Mouse (Mus musculus) hindlimb bud, embryonic 11.5 days (tissue): Measurements from ENCODE around the gene Gm13090.

Experiments
- DNase-seq: peaks from one replicate; pipeline ENCODE4 v3.0.0-alpha.2; 2012; ENCODE audit warnings: low read depth, low spot score; ENCODE audit errors: extremely low spot score

Gene Gm13090

DNA sequence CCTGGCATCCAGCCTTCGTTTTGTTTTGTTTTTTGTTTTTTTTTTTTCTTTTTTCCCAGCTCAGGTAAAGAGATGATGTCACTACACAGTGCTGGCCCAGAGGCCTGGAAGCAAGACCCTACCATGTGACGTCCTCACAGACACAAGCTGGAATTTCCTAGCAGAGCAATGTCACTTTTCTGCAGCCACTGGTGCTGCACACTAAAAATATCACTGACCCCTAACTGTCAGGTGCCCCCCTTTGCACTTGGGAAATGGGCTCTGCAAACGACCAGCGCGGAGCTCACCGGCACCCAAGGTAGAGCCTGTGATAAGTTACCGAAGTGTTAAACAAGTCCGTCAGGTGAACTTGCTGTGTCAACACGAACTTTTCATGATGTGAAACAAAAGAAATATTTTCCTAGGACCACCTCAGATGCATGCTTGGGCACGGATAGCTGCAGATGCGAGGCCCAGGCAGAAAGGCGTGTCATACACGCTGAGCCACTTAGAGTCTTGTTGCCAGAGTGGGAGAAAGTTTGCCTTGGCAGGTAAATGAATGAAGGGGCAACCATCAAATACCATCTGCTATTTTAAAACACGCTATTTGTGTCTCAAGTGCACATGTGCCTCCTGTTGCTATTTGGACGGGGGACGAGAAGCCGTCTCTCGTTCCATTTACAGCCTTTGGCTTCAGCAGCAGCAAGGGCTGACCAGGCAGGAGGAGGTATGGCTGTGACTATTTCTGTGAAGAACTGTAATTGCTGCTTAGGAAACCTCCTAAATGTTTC, 7.1 kb downstream of the Gm13090 start:
- DNase-seq, result no peak

DNA sequence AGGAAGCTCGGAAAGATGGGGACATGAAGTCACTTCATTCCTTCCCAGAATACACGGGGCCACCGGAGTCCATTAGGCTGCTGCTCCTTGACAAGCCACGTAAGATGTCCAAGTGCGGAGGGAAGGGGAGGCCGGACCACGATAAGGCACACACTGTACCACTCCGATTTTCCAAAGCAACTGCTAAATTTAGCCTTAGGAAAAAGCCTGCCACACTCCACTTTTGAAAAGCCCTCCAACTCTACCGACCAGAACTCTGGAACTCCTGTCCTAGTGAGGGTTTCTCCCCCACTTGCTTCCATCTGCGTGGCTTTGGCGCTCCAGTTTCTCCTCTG, 7.7 kb downstream of the Gm13090 start:
- DNase-seq, result no peak

DNA sequence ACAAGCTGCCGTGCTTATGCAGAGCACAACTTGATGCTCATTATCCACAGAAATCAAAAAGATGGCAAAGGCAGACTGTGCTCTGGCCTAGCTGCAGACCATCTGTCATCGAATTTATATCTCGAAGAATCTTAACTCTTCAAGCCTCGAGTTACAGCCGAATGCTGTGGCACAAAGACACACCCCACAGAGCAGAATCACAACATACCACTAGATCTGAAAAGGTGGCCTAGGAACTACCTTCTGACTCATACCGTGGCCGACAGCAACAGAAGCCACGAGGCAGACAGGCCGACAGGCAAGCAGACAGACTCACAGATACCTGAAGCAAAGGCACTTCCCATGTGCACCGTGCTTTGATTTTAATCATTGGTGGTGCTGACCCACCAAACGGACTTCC, 14.3 kb downstream of the Gm13090 start:
- DNase-seq, result no peak

DNA sequence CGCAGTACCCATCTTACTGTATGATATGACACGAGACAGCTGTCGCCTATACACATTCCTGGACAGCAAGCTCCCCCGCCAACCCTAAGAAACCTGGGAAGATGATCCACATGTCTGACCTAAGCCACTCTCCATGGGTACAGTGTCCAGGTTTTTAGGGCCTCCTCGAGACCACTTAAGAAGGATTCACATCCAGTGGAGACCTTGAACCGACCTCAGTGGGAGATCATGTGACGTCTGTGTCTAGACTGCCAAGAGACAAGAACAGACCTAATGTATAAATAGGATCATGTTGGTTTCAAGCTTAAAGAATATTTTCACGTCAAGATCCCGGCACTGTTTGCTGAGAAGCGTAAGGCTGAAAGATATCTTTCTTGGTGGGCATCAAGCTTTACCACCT, 14.8 kb downstream of the Gm13090 start:
- no peak for DNase-seq

DNA sequence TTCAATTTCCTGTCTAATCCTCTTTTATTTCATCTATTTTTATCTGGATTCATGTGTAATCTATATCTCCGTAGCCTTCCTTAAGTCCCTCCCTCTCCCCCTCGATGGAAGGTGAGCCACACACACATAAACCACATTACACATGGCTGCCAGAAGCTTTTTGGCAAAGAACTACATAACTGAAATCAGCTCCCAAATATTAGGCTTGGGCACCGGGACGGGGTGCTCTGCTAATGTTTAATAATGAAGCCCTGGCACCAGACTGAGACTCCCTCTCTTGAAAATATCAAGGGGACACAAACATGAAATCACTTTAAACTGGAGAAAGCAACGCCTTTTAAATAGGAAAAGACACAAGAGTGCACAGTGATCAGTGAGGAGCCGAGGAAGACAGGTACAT, 16.5 kb downstream of the Gm13090 start:
- DNase-seq, result no peak

DNA sequence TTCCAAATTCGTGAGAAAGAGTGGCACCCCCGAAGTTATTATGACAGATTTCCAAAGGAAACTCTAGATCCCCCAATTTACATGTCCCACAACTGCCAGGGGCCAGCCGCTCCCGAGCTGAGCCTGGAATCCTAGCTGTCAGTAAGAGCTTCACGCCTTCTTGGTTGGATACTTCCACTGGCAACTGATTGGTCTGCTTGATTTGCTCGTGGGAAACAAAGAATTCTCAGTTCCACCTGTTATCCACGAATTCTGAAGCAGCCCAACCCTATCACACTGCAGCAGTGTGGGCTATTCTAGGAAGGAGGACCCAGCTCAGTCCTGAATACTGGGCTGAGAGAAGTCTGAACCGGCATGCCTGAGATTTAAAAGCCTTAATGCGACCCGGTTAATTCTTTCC, 17.1 kb downstream of the Gm13090 start:
- no peak for DNase-seq

DNA sequence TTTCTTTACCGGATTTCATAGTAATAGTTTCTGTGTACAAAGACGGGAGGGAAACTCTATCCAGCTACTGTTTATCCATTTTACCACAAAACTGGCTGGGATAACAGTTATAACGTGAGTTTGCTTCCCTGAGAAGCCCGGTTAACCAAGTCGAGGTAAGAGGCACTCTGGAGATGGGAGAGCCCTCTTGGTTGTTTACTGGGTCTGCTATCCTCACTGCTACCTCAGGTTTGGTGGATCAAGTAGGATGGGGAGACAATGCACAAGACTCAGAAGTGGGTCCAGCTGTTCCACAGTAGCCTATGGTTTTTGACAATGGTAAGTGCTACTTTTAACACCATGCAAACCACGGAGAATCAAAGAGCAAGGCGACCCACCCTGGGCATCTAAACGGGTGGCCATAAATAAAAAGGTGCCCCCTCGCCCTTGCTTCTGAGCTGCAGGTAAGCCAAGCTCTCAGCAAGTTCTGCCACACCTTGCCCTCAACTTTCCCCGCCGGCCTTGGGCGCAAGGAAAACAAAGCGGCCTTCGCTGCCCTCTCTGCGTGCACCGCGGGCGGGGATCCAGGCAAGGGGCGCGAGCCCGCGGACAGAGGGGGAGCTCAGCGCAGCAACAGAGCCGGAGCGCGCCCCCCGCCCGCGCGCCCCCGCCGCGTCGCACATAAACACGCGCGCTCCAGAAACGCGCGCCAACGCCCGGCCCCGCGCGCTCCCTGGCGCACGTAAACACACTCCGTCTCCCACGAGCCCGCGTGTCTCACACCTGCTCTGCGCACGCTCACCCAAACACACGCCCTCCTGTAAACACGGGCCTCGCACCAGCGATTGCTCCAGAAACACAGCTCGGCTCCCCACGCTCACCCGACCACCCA, 18.0 kb downstream of the Gm13090 start:
- no peak for DNase-seq

DNA sequence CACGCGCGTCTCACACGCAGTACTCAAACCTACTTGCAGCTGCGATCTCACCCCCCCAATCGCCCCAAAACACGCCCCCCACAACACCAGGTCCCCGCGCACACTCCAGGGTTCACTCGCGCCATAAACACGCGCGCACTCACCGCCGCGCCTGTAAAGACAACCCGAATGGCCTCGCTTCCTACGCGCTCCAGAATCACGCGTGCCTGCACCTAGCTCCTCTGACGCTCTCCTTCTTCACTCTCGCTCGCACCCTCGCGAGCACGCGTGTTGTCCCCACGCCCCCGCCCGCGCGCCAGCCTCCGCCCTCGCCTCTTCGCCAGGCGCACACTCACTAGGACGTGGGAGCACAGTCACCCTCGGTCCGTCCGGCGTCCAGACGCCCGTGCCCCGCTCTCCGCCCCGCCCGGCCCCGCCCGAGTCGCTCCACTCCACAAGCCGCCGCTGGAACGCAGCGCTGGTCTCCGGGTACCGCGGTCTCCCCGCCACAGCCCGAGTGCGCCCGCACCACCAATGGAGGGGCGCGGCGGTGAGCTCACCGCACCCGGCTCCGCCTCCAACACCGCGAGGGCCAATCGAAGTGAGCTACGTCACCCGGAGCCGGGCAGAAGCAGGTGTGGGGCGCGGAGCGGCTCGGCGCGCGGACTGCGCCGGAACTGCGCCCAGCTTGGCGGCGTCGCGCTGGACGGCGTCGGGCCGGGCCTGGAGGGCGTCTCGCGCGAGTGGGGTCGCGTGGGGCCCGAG, 18.8 kb downstream of the Gm13090 start:
- DNase-seq, result no peak

DNA sequence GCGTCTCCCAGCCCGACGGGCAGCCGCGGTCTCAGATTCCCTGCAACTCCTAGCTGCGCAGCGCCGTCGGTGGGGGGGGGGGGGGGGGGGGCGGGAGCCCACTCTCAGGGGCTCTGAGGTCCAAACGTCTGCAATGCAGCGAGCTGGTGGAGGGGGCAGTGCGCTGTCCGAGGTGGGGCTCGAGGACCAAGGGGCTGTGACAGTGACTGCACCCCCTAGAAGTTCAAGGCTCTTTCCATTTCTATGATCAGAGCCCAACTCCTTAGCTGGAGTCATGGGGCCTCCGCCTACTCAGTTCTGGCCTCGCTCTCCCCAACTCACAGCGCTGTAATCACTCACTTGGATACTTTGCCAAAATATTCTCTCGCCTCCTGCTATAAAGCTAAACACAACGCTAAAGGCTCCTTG, 19.5 kb downstream of the Gm13090 start:
- DNase-seq, result no peak

DNA sequence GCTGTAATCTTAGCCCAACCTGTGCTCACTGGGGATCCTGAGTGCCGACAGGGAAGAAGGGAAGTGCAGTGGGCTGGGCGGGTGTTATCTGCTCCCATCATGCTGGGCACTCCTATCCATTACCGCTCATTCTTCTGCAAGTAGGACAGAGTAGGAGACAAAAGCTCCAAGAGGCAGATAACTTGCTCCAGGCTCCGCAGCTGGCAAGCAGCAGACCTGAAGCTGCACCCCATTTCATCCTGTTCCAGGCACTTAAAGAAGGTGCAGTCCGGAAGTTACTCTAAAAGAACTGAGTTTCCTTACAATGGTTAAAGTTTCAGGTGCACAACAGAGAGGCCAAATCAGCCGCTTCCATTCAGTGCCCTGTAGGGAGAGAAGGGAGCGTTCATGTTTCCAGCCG, 21.9 kb downstream of the Gm13090 start:
- no peak for DNase-seq

DNA sequence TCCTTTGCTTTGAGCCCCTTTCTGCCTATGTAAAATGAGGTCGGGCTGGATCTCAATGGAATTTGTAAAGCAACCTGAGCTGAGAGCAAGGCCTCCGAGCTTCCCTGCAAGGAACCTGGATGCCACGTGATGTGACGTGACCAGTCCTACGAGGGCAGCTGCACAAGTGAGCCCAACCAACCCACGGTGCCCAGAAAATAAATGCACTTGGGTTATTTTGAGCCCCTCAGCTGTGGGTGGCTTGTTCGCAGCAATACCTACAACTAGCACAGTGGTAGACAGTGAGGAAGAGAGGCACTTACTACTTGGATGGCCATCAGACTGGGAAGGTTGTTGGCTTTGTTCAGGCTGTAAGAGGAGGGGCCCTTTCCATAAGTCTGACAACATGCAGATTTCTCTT, 25.2 kb downstream of the Gm13090 start:
- DNase-seq, result no peak

DNA sequence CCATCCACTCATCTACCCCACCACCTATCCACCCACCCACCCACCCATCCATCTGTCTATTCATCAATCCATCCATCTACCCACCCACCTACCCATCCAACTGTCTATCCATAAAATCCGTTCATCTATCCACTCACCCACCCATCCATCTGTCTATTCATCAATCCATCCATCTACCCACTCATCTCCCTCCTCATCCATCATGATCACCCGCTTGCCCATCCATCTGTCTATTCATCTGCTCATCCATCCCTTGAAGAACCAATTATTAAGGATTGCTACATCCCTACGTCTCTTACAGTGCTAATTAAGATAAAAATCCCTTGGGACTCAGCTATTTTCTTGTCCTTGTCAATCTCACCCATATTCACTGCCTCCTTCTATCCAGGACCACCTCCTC, 29.5 kb downstream of the Gm13090 start:
- DNase-seq, result no peak

DNA sequence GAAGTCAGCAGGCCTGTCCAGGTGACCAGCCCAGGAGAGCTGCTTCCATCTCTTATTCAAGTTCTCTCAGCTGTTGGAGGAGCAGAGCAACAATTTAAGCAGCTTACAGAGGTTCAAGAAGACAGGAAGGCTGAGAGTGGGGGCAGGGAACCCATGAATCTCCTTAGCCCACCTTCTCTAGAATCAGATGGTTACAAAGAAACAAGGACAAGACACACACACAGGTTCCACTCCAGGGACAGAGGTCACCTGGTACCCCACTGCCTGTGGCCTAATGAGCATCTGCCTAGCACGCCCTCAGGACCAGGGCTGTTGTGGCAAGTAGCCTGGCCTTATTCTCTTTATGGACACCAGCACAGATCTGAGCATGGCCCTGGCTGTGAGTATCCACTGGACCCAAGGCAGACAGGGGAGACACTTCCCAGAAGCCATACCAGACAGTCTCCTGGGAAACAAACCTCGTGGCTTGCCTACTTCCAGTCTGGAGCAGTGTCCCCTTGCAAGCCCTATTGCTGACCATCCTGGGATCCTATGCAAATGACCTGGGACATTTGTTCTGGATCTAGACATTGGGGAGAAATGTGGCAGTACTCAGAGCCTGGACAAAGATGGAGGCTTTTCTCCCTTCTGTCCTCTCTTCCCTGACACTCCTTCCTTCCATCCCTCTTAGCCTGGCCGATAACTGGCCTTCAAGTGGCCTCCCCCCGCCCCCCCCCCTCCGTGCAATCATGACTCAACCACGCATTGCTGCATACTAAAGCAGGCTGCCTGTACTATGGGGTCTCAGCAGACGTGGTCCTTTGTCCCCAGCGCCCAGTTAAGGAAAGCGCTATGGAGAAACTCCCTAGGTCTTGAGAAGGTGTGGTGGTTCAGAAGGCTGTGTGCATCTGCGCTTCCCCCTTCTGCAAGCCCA, 38.5 kb downstream of the Gm13090 start:
- DNase-seq, result no peak

DNA sequence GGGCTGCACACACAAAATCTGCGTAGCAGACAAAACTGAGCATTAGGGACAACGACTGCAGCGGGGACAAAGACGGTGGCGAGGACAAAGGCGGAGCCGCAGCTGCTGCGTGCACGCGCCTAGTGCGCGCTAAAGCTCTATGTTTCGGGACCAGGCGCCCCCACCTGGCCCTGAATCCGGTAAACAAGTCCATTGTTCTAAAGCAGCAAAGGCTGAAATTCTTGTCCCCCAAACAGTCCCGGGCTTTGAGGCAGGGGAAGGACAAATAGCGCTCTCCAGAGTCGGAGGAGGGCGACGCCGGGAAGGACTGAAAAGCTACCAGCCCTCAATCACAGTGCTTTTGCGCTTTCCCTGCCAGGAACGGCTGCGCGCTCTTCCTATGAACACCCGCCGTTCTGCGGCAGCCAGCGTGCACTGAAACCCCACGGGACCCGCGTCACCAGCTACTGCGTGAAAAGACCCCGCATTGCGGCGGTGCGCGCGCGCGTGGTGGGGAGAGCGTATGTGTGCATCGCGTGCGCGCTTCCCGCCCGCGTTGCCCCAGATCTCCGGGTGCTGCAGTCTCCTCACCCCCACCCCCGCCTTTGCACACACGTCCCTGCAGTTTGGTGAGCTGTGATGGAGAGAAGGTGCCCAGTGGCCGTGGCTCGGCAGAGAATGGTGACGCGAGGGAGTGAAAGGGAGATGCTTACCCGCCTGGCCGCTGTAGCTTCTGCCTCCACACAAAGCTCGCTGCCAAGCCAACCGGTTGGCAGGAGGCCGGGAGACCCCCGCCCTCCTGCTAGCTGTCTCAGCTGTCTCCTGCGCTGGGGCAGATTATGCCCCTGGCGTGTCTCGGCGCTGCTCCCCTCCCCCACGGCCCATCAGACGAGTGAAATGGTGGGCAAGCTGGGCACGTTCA, 39.5 kb downstream of the Gm13090 start:
- no peak for DNase-seq

DNA sequence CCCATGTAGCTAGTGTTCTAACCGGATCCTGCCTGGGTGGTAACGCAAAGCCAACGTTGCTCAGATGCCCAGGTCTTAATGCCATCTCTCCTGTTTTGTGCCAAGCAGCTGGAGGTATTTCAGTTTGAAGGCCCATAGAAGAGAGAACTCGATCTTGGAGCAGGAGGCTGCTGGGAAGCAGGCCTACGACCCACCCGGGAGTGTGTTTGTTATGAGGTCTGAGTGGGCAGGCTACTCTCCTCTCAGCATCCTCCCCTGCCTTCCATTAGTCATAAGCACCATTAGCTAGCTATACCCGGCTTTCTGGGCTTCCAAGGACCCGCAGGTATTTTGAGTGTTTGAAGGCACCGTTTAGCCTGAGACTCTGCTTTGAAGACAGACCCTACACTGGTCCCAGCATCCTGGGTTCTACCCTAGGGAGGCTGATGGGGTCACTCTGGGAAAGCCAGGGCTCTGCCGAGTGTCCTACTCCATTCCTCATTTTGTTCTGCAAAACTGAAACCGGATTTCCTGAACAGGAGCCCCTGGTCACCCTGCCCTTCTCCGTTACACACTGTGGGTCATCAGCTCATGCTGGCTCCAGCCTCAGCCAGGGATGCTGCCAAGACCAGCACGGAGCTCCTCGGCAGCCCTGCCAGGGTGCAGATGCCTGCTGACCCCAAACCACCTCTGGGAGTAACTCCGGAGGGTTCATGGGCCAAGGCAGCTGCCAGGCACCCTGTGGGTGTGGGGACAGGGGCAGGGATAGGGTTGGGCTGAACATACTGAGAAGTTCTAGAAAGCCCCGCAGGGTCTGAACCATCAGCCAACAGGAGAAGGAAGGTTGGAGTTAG, 40.6 kb downstream of the Gm13090 start:
- no peak for DNase-seq

DNA sequence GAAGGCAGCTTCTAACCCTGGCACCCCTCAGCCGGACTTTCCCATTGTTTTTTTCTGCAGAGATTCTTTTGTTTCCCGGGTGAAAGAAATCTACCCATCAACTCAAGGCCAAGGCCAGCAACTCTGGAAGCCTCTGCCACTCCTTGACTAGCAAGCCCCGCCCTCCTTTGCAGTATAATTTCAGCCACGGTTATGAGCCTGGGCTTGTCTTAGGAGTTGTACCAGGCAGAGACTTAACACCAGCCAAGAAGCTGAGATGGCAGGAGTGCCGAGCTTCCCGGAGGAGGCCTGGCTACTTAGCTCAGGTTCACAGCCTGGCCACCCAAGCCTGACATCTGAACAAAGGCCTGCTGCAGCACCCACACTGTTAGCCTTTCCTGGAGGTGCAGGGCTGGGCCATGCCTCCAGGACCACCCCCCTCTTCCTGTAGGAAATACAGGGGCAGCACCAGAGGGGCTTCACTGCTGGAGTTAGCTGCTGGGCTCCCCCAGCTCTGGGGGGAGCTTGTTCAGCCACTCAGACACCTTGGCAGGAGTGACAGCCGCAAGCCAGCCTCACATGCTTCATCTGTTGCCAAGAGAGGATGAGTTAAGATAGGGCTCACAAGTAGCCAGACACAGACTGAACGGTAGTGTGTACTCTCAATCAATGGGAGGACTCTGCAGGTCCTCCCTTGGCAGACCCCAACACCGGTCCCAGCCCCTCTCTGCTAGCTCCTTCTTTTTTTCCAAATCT, 41.6 kb downstream of the Gm13090 start:
- no peak for DNase-seq

DNA sequence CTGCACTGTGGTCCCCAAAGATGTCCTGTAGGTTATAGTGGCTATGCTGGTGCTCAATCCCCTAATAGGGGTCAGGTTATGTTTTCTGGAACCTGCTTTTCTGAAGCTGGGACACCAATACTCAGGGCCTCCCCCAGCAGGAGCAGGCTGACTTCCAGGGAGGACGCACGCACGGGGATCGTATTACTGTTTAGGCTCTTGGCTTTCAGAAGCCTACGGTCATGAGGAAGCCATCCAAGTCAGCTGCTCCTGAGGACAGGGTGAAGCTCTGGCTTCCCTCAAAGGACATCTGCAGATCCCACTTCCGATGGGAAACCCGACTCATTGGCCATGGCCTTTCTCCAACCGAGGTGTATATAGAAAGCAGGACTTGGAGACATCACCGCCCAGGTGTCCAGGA, 43.1 kb downstream of the Gm13090 start:
- no peak for DNase-seq

DNA sequence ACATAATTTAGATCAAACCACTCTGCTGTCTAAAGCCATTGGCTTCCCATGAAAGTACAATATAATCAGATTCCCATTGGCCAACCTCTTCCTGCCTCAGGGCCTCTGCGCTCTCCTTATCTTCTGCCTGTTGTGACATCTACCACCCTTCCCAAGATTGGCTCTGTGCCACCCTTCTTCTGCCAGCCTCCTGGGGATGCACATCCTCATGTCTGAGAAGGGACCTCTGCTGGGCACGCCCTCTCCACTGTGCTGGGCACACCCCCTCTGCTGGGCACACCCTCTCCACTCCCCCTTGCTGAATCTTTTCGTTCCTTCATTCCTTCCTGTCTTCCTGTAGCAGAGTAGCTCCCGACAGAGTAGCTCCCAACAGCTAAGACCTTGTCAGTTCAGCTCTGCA, 44.4 kb downstream of the Gm13090 start:
- no peak for DNase-seq
